Mouse (Mus musculus) heart, embryonic 12.5 days (tissue): ENCODE results near the gene Ubr3. TPM values are rescaled to one million over a fixed set of nuclear protein-coding genes. Genes with fewer than 3 reads are reported as not detected.
"Not testable (repeated sequence)": the region's sequence is repeated elsewhere in the genome, so short reads cannot be mapped to it uniquely, and the experiment has no call there.

Experiments
- ATAC-seq: fragments of 200-750 bp; cut with Nextera tagmentation; 2 replicates; pipeline ENCODE4 v1.8.0; 2017; ENCODE audit warnings: moderate TSS enrichment, moderate library complexity; ENCODE audit not compliant: insufficient number of reproducible peaks, low FRiP score
- H3K27ac ChIP-seq: fragments of 300-500 bp; sonication (generic); 2 replicates; pipeline ENCODE4 v1.5.1; 2016; ENCODE audit warnings: mild to moderate bottlenecking, moderate library complexity; ENCODE audit not compliant: poor library complexity, severe bottlenecking
- H3K27me3 ChIP-seq: fragments of 300-500 bp; sonication (generic); replicated peaks from 2 replicates; pipeline ENCODE4 v1.6.1; 2016; ENCODE audit warnings: mild to moderate bottlenecking, moderate library complexity
- H3K36me3 ChIP-seq: fragments of 300-500 bp; sonication (generic); 2 replicates; pipeline ENCODE4 v1.6.1; 2016; ENCODE audit warnings: mild to moderate bottlenecking, moderate library complexity
- H3K4me1 ChIP-seq: fragments of 300-500 bp; sonication (generic); replicated peaks from 2 replicates; pipeline ENCODE4 v1.6.1; 2016; ENCODE audit warnings: mild to moderate bottlenecking
- H3K4me2 ChIP-seq: fragments of 300-500 bp; sonication (generic); 2 replicates; pipeline ENCODE4 v1.6.1; 2016; ENCODE audit warnings: mild to moderate bottlenecking, moderate library complexity
- H3K4me3 ChIP-seq: fragments of 300-500 bp; sonication (generic); 2 replicates; pipeline ENCODE4 v1.5.1; 2016; ENCODE audit warnings: mild to moderate bottlenecking
- H3K9ac ChIP-seq: fragments of 300-500 bp; sonication (generic); 2 replicates; pipeline ENCODE4 v1.6.1; 2016; ENCODE audit warnings: mild to moderate bottlenecking, moderate library complexity
- H3K9me3 ChIP-seq: fragments of 300-500 bp; sonication (generic); replicated peaks from 2 replicates; pipeline ENCODE4 v1.6.1; 2016; ENCODE audit warnings: mild to moderate bottlenecking, moderate library complexity
- WGBS: fragments of 180-500 bp; shearing (Covaris S2); methylation state at CpG from one replicate; pipeline ENCODE4 v1.1.7; 2016; 5-methylcytosine and 5-hydroxymethylcytosine counted together
- polyA plus RNA-seq: library from polyadenylated mRNA; unstranded; fragments of >200 nt; fragmentation: Nextera tagmentation; extraction: Ambion mirVana; gene quantifications from 2 replicates; pipeline ENCODE4 v1.2.1, GENCODE M21; 2016

Gene Ubr3
- polyA plus RNA-seq, 1 experiment from 2014 or later = 18.6 TPM

GRCm38 (mm10) chr2:69989224-69989623 is 92.2 kb downstream of the Ubr3 start:
- Histone ChIP-seq H3K27me3 (no peaks in the 10 kb centered on the region), H3K4me2 (no peak overlapping the region), H3K4me3 (no peak overlapping the region), H3K27ac (no peak overlapping the region), H3K9ac (no peak overlapping the region), H3K36me3 (peaks cover 49% of the 10 kb centered on the region), H3K9me3 (no peaks in the 10 kb centered on the region), H3K4me1 (no peaks in the 10 kb centered on the region)
- ATAC-seq = no peak
- 90% methylated on average over 6 of the region's 6 CpGs for WGBS

GRCm38 (mm10) chr2:69990647-69991046 is 93.6 kb downstream of the Ubr3 start:
- no peak overlapping the region for H3K9ac ChIP-seq
- H3K27ac ChIP-seq = no peak overlapping the region; the same call in 1 of the 2 replicates
- ATAC-seq = no peak
- H3K36me3 ChIP-seq = peaks cover 47% of the 10 kb centered on the region
- H3K4me3 ChIP-seq = no peak overlapping the region
- no peaks in the 10 kb centered on the region for H3K27me3 ChIP-seq
- no peaks in the 10 kb centered on the region for H3K9me3 ChIP-seq
- no peak overlapping the region for H3K4me2 ChIP-seq
- 42% methylated on average over 2 of the region's 2 CpGs for WGBS
- H3K4me1 ChIP-seq = no peaks in the 10 kb centered on the region

DNA sequence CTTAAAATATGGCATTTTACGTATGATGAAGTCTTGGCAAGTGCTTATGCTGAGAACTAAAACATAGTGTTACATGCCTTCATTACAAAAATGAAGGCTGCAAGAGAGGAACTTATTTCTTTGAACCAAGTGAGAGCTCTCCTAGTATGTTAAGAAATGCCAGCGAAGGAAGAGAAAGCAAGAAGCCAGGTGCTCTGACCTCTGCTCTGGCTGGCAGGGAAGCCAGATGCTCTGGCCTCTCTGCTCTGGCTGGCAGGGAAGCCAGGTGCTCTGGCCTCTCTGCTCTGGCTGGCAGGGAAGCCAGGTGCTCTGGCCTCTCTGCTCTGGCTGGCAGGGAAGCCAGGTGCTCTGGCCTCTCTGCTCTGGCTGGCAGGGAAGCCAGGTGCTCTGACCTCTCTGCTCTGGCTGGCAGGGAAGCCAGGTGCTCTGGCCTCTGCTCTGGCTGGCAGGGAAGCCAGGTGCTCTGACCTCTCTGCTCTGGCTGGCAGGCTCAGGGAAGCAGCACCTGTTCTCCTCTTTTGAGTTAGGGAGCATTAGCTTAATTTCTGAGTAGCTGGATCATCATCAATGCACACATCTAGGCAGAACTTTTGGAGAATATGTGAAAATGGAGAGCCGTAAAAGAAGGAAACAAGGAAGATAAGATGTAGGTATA is 97.2 kb downstream of the Ubr3 start:
- H3K9me3 ChIP-seq, H3K27ac ChIP-seq, H3K9ac ChIP-seq, H3K4me2 ChIP-seq, H3K4me3 ChIP-seq, ATAC-seq, H3K4me1 ChIP-seq, H3K27me3 ChIP-seq: not testable (repeated sequence)
- H3K36me3 ChIP-seq = peaks cover 51% of the 10 kb centered on the region
- WGBS = 88% methylated on average over 3 of the region's 3 CpGs

GRCm38 (mm10) chr2:69994779-69995178 is 97.7 kb downstream of the Ubr3 start:
- no peak overlapping the region for H3K9ac ChIP-seq
- H3K4me2 ChIP-seq = no peak overlapping the region
- H3K9me3 ChIP-seq = no peaks in the 10 kb centered on the region
- 73% methylated on average over 2 of the region's 2 CpGs for whole genome bisulfite sequencing
- H3K4me1 ChIP-seq = no peaks in the 10 kb centered on the region
- peaks cover 45% of the 10 kb centered on the region for H3K36me3 ChIP-seq
- H3K4me3 ChIP-seq = no peak overlapping the region
- ATAC-seq = no peak
- no peak overlapping the region for H3K27ac ChIP-seq
- H3K27me3 ChIP-seq = no peaks in the 10 kb centered on the region

- 74% methylated on average over 7 of the region's 7 CpGs for WGBS
- H3K36me3 ChIP-seq = peaks cover 43% of the 10 kb centered on the region
These were observed 102.2 kb downstream of the Ubr3 start for GRCm38 (mm10) chr2:69999097-69999770.

DNA sequence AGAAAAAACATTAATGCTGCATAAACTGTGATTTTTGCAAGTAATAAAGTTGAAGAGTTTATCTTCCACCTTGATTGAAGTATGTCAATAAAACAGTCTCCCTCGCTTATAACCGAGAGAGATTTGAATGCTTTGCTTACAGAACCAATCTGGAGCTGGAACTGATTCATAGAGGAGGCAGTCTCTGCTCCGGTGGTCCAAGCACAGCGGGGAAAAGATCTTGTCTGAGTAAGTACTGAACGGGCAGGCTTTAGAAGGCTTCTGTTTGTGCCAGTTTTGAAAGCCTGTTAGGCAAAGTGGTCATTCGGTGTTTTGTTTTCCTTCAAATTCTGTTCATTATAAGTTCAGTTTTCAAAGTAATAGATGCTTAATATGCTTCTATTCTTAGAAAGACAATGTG is 103.3 kb downstream of the Ubr3 start:
- H3K27ac ChIP-seq = no peak overlapping the region
- H3K4me3 ChIP-seq = no peak overlapping the region
- no peaks in the 10 kb centered on the region for H3K4me1 ChIP-seq
- no peak overlapping the region for H3K9ac ChIP-seq
- no peaks in the 10 kb centered on the region for H3K9me3 ChIP-seq
- WGBS = 92% methylated on average over 6 of the region's 6 CpGs
- peaks cover 41% of the 10 kb centered on the region for H3K36me3 ChIP-seq
- no peak for ATAC-seq
- no peak overlapping the region for H3K4me2 ChIP-seq
- no peaks in the 10 kb centered on the region for H3K27me3 ChIP-seq

More at GRCm38 (mm10) chr2:69999097-69999770, 102.2 kb downstream of the Ubr3 start:
- H3K4me3 ChIP-seq = no peak overlapping the region
- no peak overlapping the region for H3K9ac ChIP-seq
- no peak overlapping the region for H3K4me2 ChIP-seq
- H3K4me1 ChIP-seq = no peaks in the 10 kb centered on the region
- H3K9me3 ChIP-seq = no peaks in the 10 kb centered on the region
- peak; percentile 90 for ATAC-seq
- H3K27ac ChIP-seq = no peak overlapping the region
- no peaks in the 10 kb centered on the region for H3K27me3 ChIP-seq

DNA sequence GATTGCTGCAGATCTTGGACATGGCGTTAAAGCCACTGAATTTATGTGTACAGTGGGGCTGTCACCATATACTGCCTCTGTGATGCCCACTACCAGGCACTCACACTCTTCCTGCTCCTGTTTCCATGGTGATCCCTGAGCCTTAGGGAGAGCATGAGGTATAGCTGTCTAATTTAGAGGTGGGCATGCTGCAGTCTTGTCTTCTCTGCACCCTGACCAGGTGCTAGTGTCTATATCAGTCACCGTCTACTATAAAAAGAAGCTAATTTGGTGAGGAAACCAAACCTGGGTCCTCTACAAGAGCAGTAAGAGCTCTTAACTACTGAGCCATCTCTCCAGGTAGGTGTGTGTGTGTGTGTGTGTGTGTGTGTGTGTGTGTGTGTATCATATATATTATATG is 109.4 kb downstream of the Ubr3 start:
- Histone ChIP-seq H3K4me3 (no peak overlapping the region), H3K9me3 (no peaks in the 10 kb centered on the region), H3K4me2 (no peak overlapping the region), H3K4me1 (no peaks in the 10 kb centered on the region), H3K36me3 (peaks cover 39% of the 10 kb centered on the region), H3K9ac (no peak overlapping the region), H3K27ac (no peak overlapping the region), H3K27me3 (no peaks in the 10 kb centered on the region)
- 94% methylated on average over 2 of the region's 2 CpGs for WGBS
- ATAC-seq = no peak

GRCm38 (mm10) chr2:70012941-70013340 is 115.9 kb downstream of the Ubr3 start:
- ATAC-seq = no peak
- Histone ChIP-seq H3K27me3 (no peaks in the 10 kb centered on the region), H3K4me2 (no peak overlapping the region), H3K9ac (no peak overlapping the region), H3K36me3 (peaks cover 36% of the 10 kb centered on the region), H3K4me3 (no peak overlapping the region), H3K9me3 (no peaks in the 10 kb centered on the region), H3K4me1 (peaks cover 3% of the 10 kb centered on the region), H3K27ac (no peak overlapping the region)
- WGBS = 92% methylated on average over 8 of the region's 8 CpGs

DNA sequence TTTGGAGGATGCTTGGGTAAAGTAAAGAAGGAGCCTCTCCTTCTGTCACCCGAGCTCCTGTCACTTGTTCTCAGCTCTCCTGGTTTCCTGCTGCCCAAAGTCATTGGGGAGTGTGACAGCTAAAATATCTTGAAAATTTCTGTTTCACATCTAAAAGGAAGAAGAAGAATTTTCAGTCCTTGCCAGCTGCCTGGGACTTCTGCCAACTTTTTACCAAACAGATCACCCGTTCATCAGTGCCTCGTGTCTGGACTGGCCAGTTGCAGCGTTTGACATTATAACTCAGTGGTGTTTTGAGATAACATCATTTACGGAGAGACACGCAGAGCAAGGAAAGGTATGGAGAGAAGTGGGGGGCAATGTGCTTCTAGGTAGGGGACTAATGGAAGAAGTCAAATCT is 121.2 kb downstream of the Ubr3 start:
- Histone ChIP-seq H3K27ac (0 out of 2 replicates have a peak overlapping the region, but pooled peaks have one; percentile 33), H3K4me2 (no peak overlapping the region), H3K27me3 (no peaks in the 10 kb centered on the region), H3K9me3 (no peaks in the 10 kb centered on the region), H3K9ac (no peak overlapping the region), H3K4me1 (peaks cover 8% of the 10 kb centered on the region), H3K4me3 (no peak overlapping the region), H3K36me3 (peaks cover 48% of the 10 kb centered on the region)
- no peak for ATAC-seq
- WGBS = 47% methylated on average over 6 of the region's 6 CpGs

DNA sequence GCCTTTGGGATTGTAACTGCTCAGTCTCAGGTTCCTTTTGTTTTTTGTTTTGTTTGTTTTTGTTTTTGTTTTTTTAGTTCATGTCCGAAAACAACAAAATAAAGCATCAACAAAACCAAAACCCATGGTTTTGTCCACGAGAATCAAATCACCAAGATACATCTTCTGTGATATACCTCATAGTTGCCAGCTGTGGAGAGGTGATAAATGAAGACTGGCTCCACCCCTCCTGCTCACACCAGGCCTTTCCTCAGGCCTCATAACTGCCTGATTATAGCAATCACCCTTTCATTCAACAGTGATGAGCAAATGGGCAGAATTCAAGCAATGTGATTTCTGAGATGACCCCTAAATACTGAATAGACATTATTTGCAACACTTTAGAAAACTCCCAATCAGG is 127.4 kb downstream of the Ubr3 start:
- Histone ChIP-seq H3K4me2 (no peak overlapping the region), H3K4me3 (no peak overlapping the region), H3K36me3 (peaks cover 31% of the 10 kb centered on the region), H3K9ac (no peak overlapping the region), H3K27ac (no peak overlapping the region), H3K27me3 (no peaks in the 10 kb centered on the region), H3K9me3 (peaks cover 6% of the 10 kb centered on the region; the same call in 1 of the 2 replicates), H3K4me1 (no peaks in the 10 kb centered on the region)
- WGBS = 76% methylated on average over 2 of the region's 2 CpGs
- peak; percentile 71; the same call in 1 of the 2 replicates for ATAC-seq

DNA sequence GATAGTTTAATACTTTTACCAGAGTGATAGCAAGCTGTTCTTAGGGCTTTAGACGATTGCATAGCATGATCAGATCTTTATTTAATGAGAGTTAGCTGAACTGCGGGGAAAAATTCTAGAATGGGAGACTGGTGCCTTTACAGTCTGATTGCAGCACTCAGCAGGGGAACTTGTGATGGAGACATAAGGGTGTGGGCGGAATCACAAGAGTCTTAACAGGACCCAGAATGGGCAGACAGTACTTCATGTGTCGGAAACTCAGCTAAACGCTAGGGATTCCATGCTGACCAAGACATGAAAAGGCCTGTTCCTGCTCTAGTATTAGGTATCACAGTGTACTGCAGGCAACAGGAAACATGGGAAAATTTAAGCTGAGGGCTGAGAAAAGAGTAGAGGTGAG is 128.7 kb downstream of the Ubr3 start:
- no peaks in the 10 kb centered on the region for H3K27me3 ChIP-seq
- H3K9ac ChIP-seq = no peak overlapping the region
- no peak overlapping the region for H3K27ac ChIP-seq
- ATAC-seq = no peak
- peaks cover 7% of the 10 kb centered on the region; the same call in 1 of the 2 replicates for H3K9me3 ChIP-seq
- no peak overlapping the region for H3K4me2 ChIP-seq
- peaks cover 26% of the 10 kb centered on the region for H3K36me3 ChIP-seq
- no peak overlapping the region for H3K4me3 ChIP-seq
- no peaks in the 10 kb centered on the region for H3K4me1 ChIP-seq
- WGBS = 86% methylated on average over 5 of the region's 5 CpGs
